Mouse (Mus musculus): ENCODE data around the gene Trim2. TPM values are rescaled to one million over a fixed set of nuclear protein-coding genes. Genes with fewer than 3 reads are reported as not detected.

Trim2 gene
- polyA plus RNA-seq, 1 experiment from 2014 or later, result 115 TPM

- Histone ChIP-seq H3K4me3 (ENCODE audit: low read depth, low read length) (peak overlapping the region; percentile 22; the same call in 1 of the 2 replicates), H3K4me2 (ENCODE audit: low read depth) (peak overlapping the region; percentile 36), H3K9ac (ENCODE audit: low read length) (no peak overlapping the region), H3K27ac (ENCODE audit: low read depth, low read length) (peak overlapping the region; percentile 14; the same call in 1 of the 2 replicates), H3K4me1 (ENCODE audit: control insufficient read depth, insufficient read depth, low read length) (peaks cover 36% of the 10 kb centered on the region), H3K27me3 (ENCODE audit: control insufficient read depth, insufficient read depth, low read length) (no peaks in the 10 kb centered on the region), H3K36me3 (ENCODE audit: control insufficient read depth, insufficient read depth, low read length) (no peaks in the 10 kb centered on the region), H3K9me3 (ENCODE audit: control insufficient read depth, low read length) (no peaks in the 10 kb centered on the region)
- DNase-seq (ENCODE audit: low spot score) (peak; percentile 52), ATAC-seq (ENCODE audit: insufficient read depth, low FRiP score, low TSS enrichment) (peak; percentile 56)
- WGBS, result 2% methylated on average over 3 of the region's 3 CpGs
These were observed 36.1 kb downstream of the Trim2 start for GRCm38 (mm10) chr3:84270624-84270995.

- Histone ChIP-seq H3K9ac (ENCODE audit: low read length) (no peak overlapping the region; the same call in 1 of the 2 replicates), H3K4me2 (ENCODE audit: low read depth) (peak overlapping the region; percentile 36), H3K4me1 (ENCODE audit: control insufficient read depth, insufficient read depth, low read length) (peaks cover 41% of the 10 kb centered on the region), H3K27ac (ENCODE audit: low read depth, low read length) (peak overlapping the region; percentile 14; the same call in 1 of the 2 replicates), H3K36me3 (ENCODE audit: control insufficient read depth, insufficient read depth, low read length) (no peaks in the 10 kb centered on the region), H3K9me3 (ENCODE audit: control insufficient read depth, low read length) (no peaks in the 10 kb centered on the region), H3K27me3 (ENCODE audit: control insufficient read depth, insufficient read depth, low read length) (no peaks in the 10 kb centered on the region), H3K4me3 (ENCODE audit: low read depth, low read length) (peak overlapping the region; percentile 22)
- DNase-seq (ENCODE audit: low spot score) (peak; percentile 47), ATAC-seq (ENCODE audit: insufficient read depth, low FRiP score, low TSS enrichment) (peak; percentile 46; the same call in 1 of the 2 replicates)
- 4% methylated on average over 13 of the region's 13 CpGs for WGBS
These were observed 36.6 kb downstream of the Trim2 start for GRCm38 (mm10) chr3:84269987-84270623.

DNA sequence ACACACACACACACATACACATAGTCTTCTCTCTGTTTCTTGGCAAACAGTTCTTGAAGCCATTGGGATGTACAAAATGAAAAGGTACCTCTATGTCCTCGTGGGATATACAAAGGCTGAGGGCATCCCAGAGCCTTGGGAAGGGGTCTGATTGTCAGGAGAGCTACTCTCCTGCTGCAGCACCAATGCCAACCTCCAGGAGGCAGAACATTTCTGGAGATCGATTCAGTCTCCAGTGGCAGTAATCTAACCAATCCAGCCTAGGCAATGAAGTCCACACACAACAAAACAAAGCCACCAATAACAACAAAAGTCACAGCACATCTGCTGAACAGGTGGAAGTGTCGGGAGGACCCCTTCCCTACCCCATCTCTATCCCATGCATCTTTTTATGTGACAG, 38.2 kb downstream of the Trim2 start:
- no peak overlapping the region for H3K4me3 ChIP-seq (ENCODE audit: low read depth, low read length)
- no peaks in the 10 kb centered on the region for H3K27me3 ChIP-seq (ENCODE audit: control insufficient read depth, insufficient read depth, low read length)
- WGBS, result 45% methylated on average over 3 of the region's 3 CpGs
- ATAC-seq (ENCODE audit: insufficient read depth, low FRiP score, low TSS enrichment), result no peak
- peak overlapping the region; percentile 13 for H3K4me2 ChIP-seq (ENCODE audit: low read depth)
- DNase-seq (ENCODE audit: low spot score), result no peak
- no peak overlapping the region for H3K9ac ChIP-seq (ENCODE audit: low read length)
- no peaks in the 10 kb centered on the region for H3K9me3 ChIP-seq (ENCODE audit: control insufficient read depth, low read length)
- H3K4me1 ChIP-seq (ENCODE audit: control insufficient read depth, insufficient read depth, low read length), result peaks cover 56% of the 10 kb centered on the region
- H3K36me3 ChIP-seq (ENCODE audit: control insufficient read depth, insufficient read depth, low read length), result no peaks in the 10 kb centered on the region
- no peak overlapping the region for H3K27ac ChIP-seq (ENCODE audit: low read depth, low read length)

- Histone ChIP-seq H3K4me1 (ENCODE audit: control insufficient read depth, insufficient read depth, low read length) (peaks cover 67% of the 10 kb centered on the region), H3K4me2 (ENCODE audit: low read depth) (no peak overlapping the region), H3K27ac (ENCODE audit: low read depth, low read length) (no peak overlapping the region), H3K9me3 (ENCODE audit: control insufficient read depth, low read length) (no peaks in the 10 kb centered on the region), H3K4me3 (ENCODE audit: low read depth, low read length) (no peak overlapping the region), H3K9ac (ENCODE audit: low read length) (no peak overlapping the region), H3K27me3 (ENCODE audit: control insufficient read depth, insufficient read depth, low read length) (no peaks in the 10 kb centered on the region), H3K36me3 (ENCODE audit: control insufficient read depth, insufficient read depth, low read length) (no peaks in the 10 kb centered on the region)
- DNase-seq (ENCODE audit: low spot score), result no peak
- 58% methylated on average over 3 of the region's 3 CpGs for WGBS
- ATAC-seq (ENCODE audit: insufficient read depth, low FRiP score, low TSS enrichment), result no peak
These were observed 40.2 kb downstream of the Trim2 start for GRCm38 (mm10) chr3:84266391-84266931.

- Histone ChIP-seq H3K27ac (ENCODE audit: low read depth, low read length) (peak overlapping the region; percentile 61), H3K27me3 (ENCODE audit: control insufficient read depth, insufficient read depth, low read length) (no peaks in the 10 kb centered on the region), H3K9ac (ENCODE audit: low read length) (no peak overlapping the region), H3K9me3 (ENCODE audit: control insufficient read depth, low read length) (no peaks in the 10 kb centered on the region), H3K36me3 (ENCODE audit: control insufficient read depth, insufficient read depth, low read length) (no peaks in the 10 kb centered on the region), H3K4me1 (ENCODE audit: control insufficient read depth, insufficient read depth, low read length) (peaks cover 56% of the 10 kb centered on the region), H3K4me2 (ENCODE audit: low read depth) (no peak overlapping the region), H3K4me3 (ENCODE audit: low read depth, low read length) (no peak overlapping the region)
- 53% methylated on average over 1 of the region's 1 CpGs for WGBS
- DNase-seq (ENCODE audit: low spot score) (no peak), ATAC-seq (ENCODE audit: insufficient read depth, low FRiP score, low TSS enrichment) (no peak)
These were observed 41.6 kb downstream of the Trim2 start for GRCm38 (mm10) chr3:84265084-84265483.

- H3K36me3 ChIP-seq (ENCODE audit: control insufficient read depth, insufficient read depth, low read length), result no peaks in the 10 kb centered on the region
- ATAC-seq (ENCODE audit: insufficient read depth, low FRiP score, low TSS enrichment) (peak; percentile 72), DNase-seq (ENCODE audit: low spot score) (peak; percentile 24)
- no peaks in the 10 kb centered on the region for H3K9me3 ChIP-seq (ENCODE audit: control insufficient read depth, low read length)
- H3K4me2 ChIP-seq (ENCODE audit: low read depth), result peak overlapping the region; percentile 8; the same call in 1 of the 2 replicates
- peaks cover 49% of the 10 kb centered on the region for H3K4me1 ChIP-seq (ENCODE audit: control insufficient read depth, insufficient read depth, low read length)
- WGBS, result 15% methylated on average over 2 of the region's 2 CpGs
- no peaks in the 10 kb centered on the region for H3K27me3 ChIP-seq (ENCODE audit: control insufficient read depth, insufficient read depth, low read length)
- no peak overlapping the region for H3K9ac ChIP-seq (ENCODE audit: low read length)
- H3K27ac ChIP-seq (ENCODE audit: low read depth, low read length), result peak overlapping the region; percentile 61
- no peak overlapping the region for H3K4me3 ChIP-seq (ENCODE audit: low read depth, low read length)
These were observed 42.3 kb downstream of the Trim2 start for GRCm38 (mm10) chr3:84264395-84264794.

DNA sequence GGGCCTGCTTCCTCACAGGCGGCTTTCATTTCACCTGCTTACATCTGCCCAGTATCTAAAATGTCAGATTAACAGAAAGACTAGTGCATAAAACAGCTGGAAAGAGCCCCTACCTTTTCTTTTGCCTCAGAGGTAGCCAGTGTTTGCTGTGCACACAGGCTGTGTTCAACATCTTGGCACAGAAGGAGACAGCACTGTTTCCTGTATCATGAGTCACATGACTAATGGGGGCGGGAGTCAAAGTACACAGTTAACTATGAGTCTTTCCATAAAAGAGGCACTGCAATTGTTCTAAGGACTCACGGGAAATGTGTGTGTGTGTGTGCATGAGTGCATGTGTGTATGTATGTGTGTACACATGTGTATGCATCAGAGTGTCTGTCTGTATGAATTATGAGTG, 43.9 kb downstream of the Trim2 start:
- ATAC-seq (ENCODE audit: insufficient read depth, low FRiP score, low TSS enrichment) (no peak), DNase-seq (ENCODE audit: low spot score) (no peak)
- Histone ChIP-seq H3K9ac (ENCODE audit: low read length) (no peak overlapping the region), H3K27me3 (ENCODE audit: control insufficient read depth, insufficient read depth, low read length) (no peaks in the 10 kb centered on the region), H3K27ac (ENCODE audit: low read depth, low read length) (no peak overlapping the region), H3K9me3 (ENCODE audit: control insufficient read depth, low read length) (no peaks in the 10 kb centered on the region), H3K4me3 (ENCODE audit: low read depth, low read length) (no peak overlapping the region), H3K4me2 (ENCODE audit: low read depth) (no peak overlapping the region), H3K4me1 (ENCODE audit: control insufficient read depth, insufficient read depth, low read length) (peaks cover 47% of the 10 kb centered on the region), H3K36me3 (ENCODE audit: control insufficient read depth, insufficient read depth, low read length) (no peaks in the 10 kb centered on the region)
- 82% methylated on average over 3 of the region's 3 CpGs for WGBS

GRCm38 (mm10) chr3:84261863-84262262, 44.8 kb downstream of the Trim2 start:
- peaks cover 48% of the 10 kb centered on the region for H3K4me1 ChIP-seq (ENCODE audit: control insufficient read depth, insufficient read depth, low read length)
- no peak for DNase-seq (ENCODE audit: low spot score)
- no peak overlapping the region for H3K27ac ChIP-seq (ENCODE audit: low read depth, low read length)

DNA sequence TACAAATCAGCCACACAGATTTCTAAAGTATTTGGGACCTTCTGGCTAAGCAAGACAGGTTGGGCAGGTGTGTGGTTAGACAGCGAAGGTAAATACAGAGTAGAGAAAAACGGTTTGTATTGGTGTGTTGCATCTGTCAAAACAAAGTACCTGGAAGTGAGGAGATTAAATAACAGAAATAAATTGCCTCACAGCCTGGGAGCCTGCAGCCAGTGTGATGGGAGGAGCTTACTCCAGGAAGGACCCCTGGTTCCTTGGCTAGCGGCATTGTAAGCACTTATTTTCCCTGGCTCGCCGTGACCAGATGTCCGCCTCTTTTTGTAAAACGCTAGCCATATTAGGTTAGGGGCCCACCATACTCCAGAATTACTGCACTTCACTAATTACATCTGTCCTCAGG, 45.8 kb downstream of the Trim2 start:
- H3K27ac ChIP-seq (ENCODE audit: low read depth, low read length), result peak overlapping the region; percentile 93; the same call in 1 of the 2 replicates
- 8% methylated on average over 7 of the region's 7 CpGs for WGBS
- H3K4me2 ChIP-seq (ENCODE audit: low read depth), result peak overlapping the region; percentile 0; the same call in 1 of the 2 replicates
- no peak for ATAC-seq (ENCODE audit: insufficient read depth, low FRiP score, low TSS enrichment)
- H3K27me3 ChIP-seq (ENCODE audit: control insufficient read depth, insufficient read depth, low read length), result no peaks in the 10 kb centered on the region
- no peak overlapping the region for H3K4me3 ChIP-seq (ENCODE audit: low read depth, low read length)
- H3K36me3 ChIP-seq (ENCODE audit: control insufficient read depth, insufficient read depth, low read length), result no peaks in the 10 kb centered on the region
- peaks cover 45% of the 10 kb centered on the region for H3K4me1 ChIP-seq (ENCODE audit: control insufficient read depth, insufficient read depth, low read length)
- H3K9ac ChIP-seq (ENCODE audit: low read length), result no peak overlapping the region
- H3K9me3 ChIP-seq (ENCODE audit: control insufficient read depth, low read length), result no peaks in the 10 kb centered on the region
- DNase-seq (ENCODE audit: low spot score), result peak; percentile 30

More at GRCm38 (mm10) chr3:84261863-84262262, 44.8 kb downstream of the Trim2 start:
- H3K27me3 ChIP-seq (ENCODE audit: control insufficient read depth, insufficient read depth, low read length), result no peaks in the 10 kb centered on the region
- 91% methylated on average over 6 of the region's 6 CpGs for WGBS
- no peak for ATAC-seq (ENCODE audit: insufficient read depth, low FRiP score, low TSS enrichment)
- no peaks in the 10 kb centered on the region for H3K36me3 ChIP-seq (ENCODE audit: control insufficient read depth, insufficient read depth, low read length)
- no peaks in the 10 kb centered on the region for H3K9me3 ChIP-seq (ENCODE audit: control insufficient read depth, low read length)
- H3K4me2 ChIP-seq (ENCODE audit: low read depth), result no peak overlapping the region
- no peak overlapping the region for H3K9ac ChIP-seq (ENCODE audit: low read length)
- H3K4me3 ChIP-seq (ENCODE audit: low read depth, low read length), result no peak overlapping the region
